Mouse (Mus musculus) embryonic facial prominence, embryonic 14.5 days (tissue): ENCODE data around the gene Gm49378. TPM values are rescaled to one million over a fixed set of nuclear protein-coding genes. Genes with fewer than 3 reads are reported as not detected.
A peak's percentile ranks its signal among the peaks of the same experiment; 100 is the strongest.

Experiments
- ATAC-seq: fragments of 200-750 bp; cut with Nextera tagmentation; 2 replicates; pipeline ENCODE4 v1.8.0; 2017; ENCODE audit warnings: low read depth, moderate number of reproducible peaks, moderate TSS enrichment
- DNase-seq: peaks from one replicate; pipeline ENCODE4 v3.0.0-alpha.2; 2015; ENCODE audit warnings: low spot score
- H3K27ac ChIP-seq: fragments of 300-500 bp; sonication (generic); replicated peaks from 2 replicates; pipeline ENCODE4 v1.5.1; 2014; ENCODE audit warnings: low read depth, mild to moderate bottlenecking, low read length, moderate library complexity
- H3K27me3 ChIP-seq: fragments of 300-500 bp; sonication (generic); replicated peaks from 2 replicates; pipeline ENCODE4 v1.6.1; 2014; ENCODE audit warnings: low read length; ENCODE audit not compliant: control insufficient read depth, insufficient read depth
- H3K36me3 ChIP-seq: fragments of 300-500 bp; sonication (generic); 2 replicates; pipeline ENCODE4 v1.6.1; 2014; ENCODE audit warnings: low read length, mixed read lengths; ENCODE audit not compliant: control insufficient read depth, insufficient read depth
- H3K4me1 ChIP-seq: fragments of 300-500 bp; sonication (generic); 2 replicates; pipeline ENCODE4 v1.6.1; 2014; ENCODE audit warnings: antibody characterized with exemption, low read length; ENCODE audit not compliant: control insufficient read depth, insufficient read depth
- H3K4me2 ChIP-seq: fragments of 300-500 bp; sonication (generic); 2 replicates; pipeline ENCODE4 v1.6.1; 2014; ENCODE audit warnings: low read depth, mild to moderate bottlenecking, low read length, moderate library complexity, mixed read lengths
- H3K4me3 ChIP-seq: fragments of 300-500 bp; sonication (generic); 2 replicates; pipeline ENCODE4 v1.5.1; 2014; ENCODE audit warnings: low read depth, mild to moderate bottlenecking, low read length
- H3K9ac ChIP-seq: fragments of 300-500 bp; sonication (generic); 2 replicates; pipeline ENCODE4 v1.6.1; 2014; ENCODE audit warnings: low read depth, mild to moderate bottlenecking, low read length, moderate library complexity, mixed read lengths
- H3K9me3 ChIP-seq: fragments of 300-500 bp; sonication (generic); 2 replicates; pipeline ENCODE4 v1.6.1; 2016; ENCODE audit warnings: low read length; ENCODE audit not compliant: control insufficient read depth
- WGBS: fragments of 180-500 bp; shearing (Covaris S2); extraction: QIAGEN DNeasy Blood & Tissue Kit; methylation state at CpG from one replicate; pipeline ENCODE4 v1.1.7; 2014; 5-methylcytosine and 5-hydroxymethylcytosine counted together
- polyA plus RNA-seq: library from polyadenylated mRNA; unstranded; fragments of >200 nt; fragmentation: Nextera tagmentation; extraction: Ambion mirVana; gene quantifications from 2 replicates; pipeline ENCODE4 v1.2.1, GENCODE M21; 2014

Gene Gm49378
- polyA plus RNA-seq = 0.79 and 2.8 TPM in 2 replicates

GRCm38 (mm10) chr14:55637795-55638194 is at the start of gene Gm49378:
Gene Gm49378, minus strand, starts transcription at chr14:55637895.
- no peak within 1 kb of the TSS for H3K27ac ChIP-seq
- H3K4me1 ChIP-seq = peaks cover 11% of the 10 kb centered on the region
- H3K27me3 ChIP-seq = no peaks in the 10 kb centered on the region
- no peaks in the 10 kb centered on the region for H3K9me3 ChIP-seq
- ATAC-seq (no peak), DNase-seq (no peak)
- H3K4me2 ChIP-seq = no peak within 1 kb of the TSS
- H3K4me3 ChIP-seq = no peak within 1 kb of the TSS
- peaks cover 69% of the 10 kb centered on the region for H3K36me3 ChIP-seq
- WGBS = 96% methylated on average over 9 of the region's 9 CpGs
- no peak within 1 kb of the TSS for H3K9ac ChIP-seq

GRCm38 (mm10) chr14:55682118-55682493 is 44.4 kb upstream of the Gm49378 start:
- peak; percentile 19 for ATAC-seq

DNA sequence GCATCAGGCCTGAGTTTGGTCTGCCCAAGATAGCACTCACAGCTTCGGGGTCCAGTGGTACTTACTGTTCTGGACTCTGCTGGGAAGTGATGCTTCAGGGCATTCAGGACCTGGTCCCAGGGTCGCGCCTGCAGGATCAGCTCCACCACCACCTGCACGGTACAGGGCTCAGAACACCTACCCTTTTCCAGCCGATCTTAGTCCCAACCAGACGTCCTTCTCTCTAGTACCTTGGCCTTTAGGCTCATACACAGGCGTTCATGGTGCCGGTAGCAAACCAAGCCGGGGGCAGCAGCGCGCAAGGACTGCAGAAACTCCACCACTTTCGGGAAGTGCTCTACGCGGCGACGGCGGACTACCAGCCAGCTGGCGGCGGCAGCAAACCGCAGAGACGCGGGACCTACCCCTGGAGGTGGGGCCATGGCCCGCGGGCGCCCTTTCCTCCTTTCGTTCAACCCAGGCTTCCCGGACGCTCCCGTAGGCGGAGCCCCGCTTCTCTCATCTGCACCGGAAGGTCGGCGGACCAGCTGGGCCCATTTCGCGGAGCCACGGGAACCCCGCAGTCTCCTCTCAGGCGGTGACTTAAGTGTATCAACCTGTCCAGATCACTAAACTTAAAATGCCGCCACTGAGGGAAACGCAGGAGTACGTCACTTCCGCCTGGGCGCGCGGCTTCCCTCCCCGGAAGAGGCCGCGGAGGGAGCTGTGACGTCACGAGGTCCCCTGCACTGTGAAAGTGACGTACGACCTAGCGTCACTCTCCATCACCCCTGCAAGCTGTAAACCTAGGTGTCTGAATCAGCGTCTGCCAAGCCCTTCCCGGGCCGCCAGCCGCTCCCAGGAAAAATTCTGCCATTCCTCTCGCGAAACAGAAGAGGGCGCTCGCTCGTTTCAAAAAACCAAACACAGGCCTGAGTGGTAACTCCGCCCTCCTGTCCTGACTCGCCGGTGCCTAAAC is 43.7 kb upstream of the Gm49378 start, which contains the start of gene Tinf2:
TSS of gene Tinf2 (minus strand) at position 661 of the 958 bp plus-strand sequence.
- Histone ChIP-seq H3K4me2 (peak within 1 kb of the TSS; percentile 82), H3K36me3 (peaks cover 43% of the 10 kb centered on the region), H3K27ac (peak within 1 kb of the TSS; percentile 92), H3K4me3 (peak within 1 kb of the TSS; percentile 81), H3K9me3 (no peaks in the 10 kb centered on the region), H3K9ac (peak within 1 kb of the TSS; percentile 84), H3K4me1 (no peaks in the 10 kb centered on the region), H3K27me3 (no peaks in the 10 kb centered on the region)
- WGBS = under 1% methylated on average over 63 of the region's 66 CpGs
- DNase-seq (peak; percentile 97), ATAC-seq (peak; percentile 97)

More at GRCm38 (mm10) chr14:55682118-55682493, 44.4 kb upstream of the Gm49378 start:
- H3K27me3 ChIP-seq = no peaks in the 10 kb centered on the region
- H3K27ac ChIP-seq = peak overlapping the region; percentile 92
- H3K9me3 ChIP-seq = no peaks in the 10 kb centered on the region
- H3K36me3 ChIP-seq = peaks cover 36% of the 10 kb centered on the region
- H3K4me1 ChIP-seq = no peaks in the 10 kb centered on the region
- H3K4me2 ChIP-seq = peak overlapping the region; percentile 82
- WGBS = 12% methylated on average over 3 of the region's 3 CpGs
- H3K9ac ChIP-seq = peak overlapping the region; percentile 84
- DNase-seq = no peak
- H3K4me3 ChIP-seq = peak overlapping the region; percentile 81

GRCm38 (mm10) chr14:55677615-55678014 is 39.9 kb upstream of the Gm49378 start:
- no peak for DNase-seq
- Histone ChIP-seq H3K27me3 (no peaks in the 10 kb centered on the region), H3K4me1 (peaks cover 4% of the 10 kb centered on the region), H3K4me2 (no peak overlapping the region), H3K4me3 (no peak overlapping the region), H3K9ac (no peak overlapping the region), H3K27ac (no peak overlapping the region), H3K36me3 (peaks cover 60% of the 10 kb centered on the region), H3K9me3 (no peaks in the 10 kb centered on the region)
- no peak for ATAC-seq
- WGBS = 90% methylated on average over 4 of the region's 4 CpGs

DNA sequence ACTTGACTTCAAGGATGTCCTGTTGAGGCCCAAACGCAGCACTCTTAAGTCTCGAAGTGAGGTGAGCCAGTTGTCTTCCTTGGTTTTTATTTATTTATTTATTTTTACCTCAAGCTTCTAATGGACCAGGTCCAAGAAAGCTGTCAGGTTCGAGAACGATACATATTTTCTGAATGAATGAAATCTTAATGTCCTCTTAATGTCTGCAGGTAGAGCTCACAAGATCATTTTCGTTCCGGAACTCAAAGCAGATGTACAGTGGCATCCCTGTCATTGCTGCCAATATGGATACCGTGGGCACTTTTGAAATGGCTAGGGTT is 35.0 kb upstream of the Gm49378 start:
- H3K27ac ChIP-seq = no peak overlapping the region
- H3K9me3 ChIP-seq = no peaks in the 10 kb centered on the region
- DNase-seq (no peak), ATAC-seq (no peak)
- peak overlapping the region; percentile 64 for H3K4me3 ChIP-seq
- 71% methylated on average over 7 of the region's 7 CpGs for WGBS
- H3K36me3 ChIP-seq = peaks cover 42% of the 10 kb centered on the region
- no peaks in the 10 kb centered on the region for H3K27me3 ChIP-seq
- peak overlapping the region; percentile 95 for H3K4me2 ChIP-seq
- peaks cover 14% of the 10 kb centered on the region for H3K4me1 ChIP-seq
- H3K9ac ChIP-seq = peak overlapping the region; percentile 80

GRCm38 (mm10) chr14:55671833-55672740 is 34.4 kb upstream of the Gm49378 start, which contains the start of the genes Gmpr2 and Nedd8:
Gene Gmpr2, plus strand, starts transcription at chr14:55671941.
Gene Nedd8, minus strand, starts transcription at chr14:55672124.
- 1% methylated on average over 36 of the region's 38 CpGs for WGBS
- H3K36me3 ChIP-seq = peaks cover 35% of the 10 kb centered on the region
- ATAC-seq = peak; percentile 98

GRCm38 (mm10) chr14:55671486-55671832 is 33.8 kb upstream of the Gm49378 start:
- DNase-seq = no peak
- peak overlapping the region; percentile 95 for H3K4me2 ChIP-seq
- H3K27me3 ChIP-seq = no peaks in the 10 kb centered on the region
- H3K9me3 ChIP-seq = no peaks in the 10 kb centered on the region
- ATAC-seq = peak; percentile 65
- H3K4me1 ChIP-seq = peaks cover 14% of the 10 kb centered on the region
- peak overlapping the region; percentile 86 for H3K27ac ChIP-seq
- peaks cover 34% of the 10 kb centered on the region for H3K36me3 ChIP-seq
- peak overlapping the region; percentile 80 for H3K9ac ChIP-seq
- 0% methylated on average over 9 of the region's 12 CpGs for WGBS
- peak overlapping the region; percentile 64 for H3K4me3 ChIP-seq

More at GRCm38 (mm10) chr14:55671833-55672740, 34.4 kb upstream of the Gm49378 start, which contains the start of the genes Gmpr2 and Nedd8:
- Histone ChIP-seq H3K9ac (peak within 1 kb of the TSS; percentile 80), H3K4me2 (peak within 1 kb of the TSS; percentile 95), H3K9me3 (no peaks in the 10 kb centered on the region), H3K27me3 (no peaks in the 10 kb centered on the region), H3K27ac (peak within 1 kb of the TSS; percentile 86), H3K4me3 (peak within 1 kb of the TSS; percentile 64), H3K4me1 (peaks cover 14% of the 10 kb centered on the region)
- DNase-seq = peak; percentile 99

DNA sequence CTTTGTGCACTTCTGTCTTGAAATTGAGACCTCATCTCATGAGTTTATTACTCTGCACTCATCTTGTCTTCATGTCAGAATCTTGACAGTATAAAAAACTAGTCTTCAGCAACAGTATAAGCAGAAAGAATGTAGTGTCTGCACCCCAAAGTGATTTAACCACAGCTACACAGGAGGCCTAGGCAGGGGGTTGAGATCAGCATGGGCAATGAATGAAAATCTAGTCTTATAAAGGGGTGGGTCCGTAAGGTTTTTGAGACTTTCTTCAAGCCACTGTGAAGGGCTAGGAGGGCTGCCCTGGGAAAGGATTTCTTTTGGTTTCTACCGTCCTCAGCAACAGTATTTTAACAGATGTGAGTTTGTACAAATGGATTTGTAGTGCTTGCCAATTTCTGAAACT is 22.9 kb upstream of the Gm49378 start:
- Histone ChIP-seq H3K4me2 (peak overlapping the region; percentile 65), H3K9ac (peak overlapping the region; percentile 82), H3K9me3 (no peaks in the 10 kb centered on the region), H3K27ac (peak overlapping the region; percentile 59), H3K4me3 (peak overlapping the region; percentile 78), H3K4me1 (peaks cover 13% of the 10 kb centered on the region; the same call in 1 of the 2 replicates), H3K27me3 (no peaks in the 10 kb centered on the region), H3K36me3 (peaks cover 37% of the 10 kb centered on the region)
- WGBS = 31% methylated on average over 2 of the region's 2 CpGs
- DNase-seq (no peak), ATAC-seq (peak; percentile 35)
